Mouse (Mus musculus): Measurements from ENCODE around the gene Phlda1.

GRCm38 (mm10) chr10:111509981-111510380, 3.9 kb downstream of the Phlda1 start:
- TF ChIP-seq CTCF (IDR thresholded peaks at IDR 0.05; ENCODE audit: low read depth, low read length) (no peak), GATA1 (IDR thresholded peaks at IDR 0.05; ENCODE audit: borderline replicate concordance, low read length) (no peak)

Measured in G1E (cell line).